Mouse (Mus musculus): ENCODE measurements around the gene Ralgps1. TPM values are rescaled to one million over a fixed set of nuclear protein-coding genes. Genes with fewer than 3 reads are reported as not detected.

Gene Ralgps1
- total and polyA plus RNA-seq, 3 experiments: 0.62 to 2.1 (median 1.5) TPM

DNA sequence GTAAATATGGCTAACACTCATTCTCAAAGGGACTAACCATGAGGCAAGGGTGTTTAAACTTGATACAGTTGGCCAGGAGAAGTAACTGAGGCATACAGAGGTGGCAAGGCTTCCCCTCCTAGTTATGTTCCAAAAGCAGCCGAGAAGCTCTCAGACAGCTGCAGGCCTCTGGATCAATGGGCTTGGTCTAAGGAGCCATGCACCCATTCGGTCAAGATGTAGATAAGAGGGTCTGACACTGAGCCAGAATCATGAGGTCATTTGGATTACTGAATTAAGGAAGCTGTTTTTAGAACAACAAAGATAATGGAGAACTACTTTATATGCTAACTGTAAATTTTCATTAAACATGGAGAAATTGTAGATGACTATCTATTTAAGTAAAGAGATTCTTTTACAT, 244.0 kb downstream of the Ralgps1 start:
- no peak for TF ChIP-seq MAZ (IDR thresholded peaks at IDR 0.05; ENCODE audit: low read depth, low read length)
- no peak for TF ChIP-seq TCF12 (IDR thresholded peaks at IDR 0.05; ENCODE audit: low read depth, low read length)
- TF ChIP-seq IRF4 (IDR thresholded peaks at IDR 0.05; ENCODE audit: low read depth, low read length): no peak
- no peak for TF ChIP-seq EP300 (IDR thresholded peaks at IDR 0.05; ENCODE audit: low read length)
- Histone ChIP-seq H3K9ac (ENCODE audit: insufficient read depth, low read depth) (no peak overlapping the region), H3K4me3 (replicated peaks in 1 of 3; ENCODE audit: low read depth in 2 of 3, low read length in 2 of 3, poor library complexity in 1 of 3) (no peak overlapping the region), H3K27me3 (replicated peaks) (peaks cover 35% of the 10 kb centered on the region), H3K27ac (ENCODE audit: insufficient read depth, low read depth) (no peak overlapping the region), H3K4me1 (ENCODE audit: control insufficient read depth in 1 of 2, insufficient read depth in 2 of 2) (peaks cover 3 to 18% of the 10 kb centered on the region in 2 experiments; a peak in 3 of 4 replicates), H3K9me3 (replicated peaks; ENCODE audit: low read length) (no peaks in the 10 kb centered on the region), H3K79me2 (replicated peaks; ENCODE audit: control insufficient read depth, extremely low read depth, insufficient read depth, poor library complexity, severe bottlenecking) (no peaks in the 10 kb centered on the region), H3K4me2 (ENCODE audit: insufficient read depth, low read depth, poor library complexity, severe bottlenecking) (no peak overlapping the region), H3K36me3 (replicated peaks in 1 of 2; ENCODE audit: control insufficient read depth in 1 of 2, insufficient read depth in 1 of 2, low read length in 1 of 2) (no peaks in the 10 kb centered on the region)
- DNase-seq (ENCODE audit: extremely low read depth): no peak
- dilution Hi-C loops (cut with MboI; ENCODE audit: extremely low pct_ligation_motif_present, extremely low pct_unique_long_range_greater_than_20kb, low sequenced_read_pairs) (no loop called here), in situ Hi-C loops (cut with MboI; ENCODE audit: low pct_ligation_motif_present, low pct_unique_long_range_greater_than_20kb, low sequenced_read_pairs) (no loop called here)

DNA sequence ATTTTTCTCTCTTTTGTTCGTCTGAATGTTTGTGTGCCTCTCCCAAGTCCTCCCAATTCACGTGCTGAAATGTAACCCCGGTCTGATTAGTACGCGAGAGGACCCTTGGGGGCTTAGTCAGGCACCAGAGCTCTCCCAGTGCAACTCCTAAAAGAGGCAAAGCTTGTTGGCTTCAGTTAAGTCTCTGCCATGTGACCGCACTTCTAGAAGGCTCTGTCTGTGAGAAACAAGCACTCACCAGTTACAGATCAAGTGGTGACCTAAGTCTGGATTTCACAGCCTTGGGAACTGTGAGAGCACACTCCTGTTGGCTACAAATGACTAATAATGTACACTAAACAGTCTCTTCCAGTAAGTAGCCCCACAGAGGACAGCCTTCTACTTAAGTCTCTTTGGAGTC, 248.4 kb downstream of the Ralgps1 start:
- H3K4me3 ChIP-seq (replicated peaks in 1 of 3; ENCODE audit: low read depth in 2 of 3, low read length in 2 of 3, poor library complexity in 1 of 3): no peak overlapping the region
- H3K9ac ChIP-seq (ENCODE audit: insufficient read depth, low read depth): no peak overlapping the region
- H3K27me3 ChIP-seq (replicated peaks): peaks cover 33% of the 10 kb centered on the region
- TF ChIP-seq NELFE (IDR thresholded peaks at IDR 0.05; ENCODE audit: low read depth, low read length): no peak
- TF ChIP-seq CTCF (conservative IDR thresholded peaks at IDR 0.05 in 1 of 2, IDR thresholded peaks at IDR 0.05 in 1 of 2; ENCODE audit: low read depth in 2 of 2, low read length in 2 of 2): no peak
- no peak for TF ChIP-seq KAT2A (IDR thresholded peaks at IDR 0.05; ENCODE audit: insufficient replicate concordance, low read length)
- no peak for TF ChIP-seq MAFK (IDR thresholded peaks at IDR 0.05; ENCODE audit: insufficient replicate concordance, low read length)
- no peak for TF ChIP-seq MAX (IDR thresholded peaks at IDR 0.05; ENCODE audit: low read length)
- no peak for TF ChIP-seq ZC3H11A (IDR thresholded peaks at IDR 0.05; ENCODE audit: low read depth, low read length)
- no peak for TF ChIP-seq MAZ (IDR thresholded peaks at IDR 0.05; ENCODE audit: low read depth, low read length)
- TF ChIP-seq UBTF (IDR thresholded peaks at IDR 0.05; ENCODE audit: low read depth, low read length): no peak
- TF ChIP-seq E2F4 (IDR thresholded peaks at IDR 0.05; ENCODE audit: insufficient replicate concordance, low read depth, low read length): no peak
- no peak for TF ChIP-seq USF2 (conservative IDR thresholded peaks at IDR 0.05; ENCODE audit: low read depth, low read length)
- TF ChIP-seq TBP (conservative IDR thresholded peaks at IDR 0.05; ENCODE audit: low read depth, low read length): no peak
- TF ChIP-seq USF1 (IDR thresholded peaks at IDR 0.05; ENCODE audit: low read depth, low read length): no peak
- TF ChIP-seq POLR2AphosphoS2 (IDR thresholded peaks at IDR 0.05; ENCODE audit: low read depth, low read length): no peak
- TF ChIP-seq SIN3A (IDR thresholded peaks at IDR 0.05; ENCODE audit: low read length): no peak
- TF ChIP-seq ZMIZ1 (IDR thresholded peaks at IDR 0.05; ENCODE audit: low read depth, low read length): no peak
- TF ChIP-seq ZNF384 (IDR thresholded peaks at IDR 0.05; ENCODE audit: low read depth, low read length): no peak
- no peak for TF ChIP-seq ETS1 (conservative IDR thresholded peaks at IDR 0.05; ENCODE audit: low read depth, low read length)
- no peak for TF ChIP-seq SMC3 (IDR thresholded peaks at IDR 0.05; ENCODE audit: low read depth, low read length)
- no peaks in the 10 kb centered on the region for H3K79me2 ChIP-seq (replicated peaks; ENCODE audit: control insufficient read depth, extremely low read depth, insufficient read depth, poor library complexity, severe bottlenecking)
- H3K4me1 ChIP-seq (ENCODE audit: control insufficient read depth in 1 of 2, insufficient read depth in 2 of 2): no peaks in the 10 kb centered on the region
- H3K4me2 ChIP-seq (ENCODE audit: insufficient read depth, low read depth, poor library complexity, severe bottlenecking): no peak overlapping the region
- dilution Hi-C loops (cut with MboI; ENCODE audit: extremely low pct_ligation_motif_present, extremely low pct_unique_long_range_greater_than_20kb, low sequenced_read_pairs) (no loop called here), in situ Hi-C loops (cut with MboI; ENCODE audit: low pct_ligation_motif_present, low pct_unique_long_range_greater_than_20kb, low sequenced_read_pairs) (no loop called here)
- no peak overlapping the region for H3K27ac ChIP-seq (ENCODE audit: insufficient read depth, low read depth)
- no peaks in the 10 kb centered on the region for H3K9me3 ChIP-seq (replicated peaks; ENCODE audit: low read length)
- no peaks in the 10 kb centered on the region for H3K36me3 ChIP-seq (replicated peaks in 1 of 2; ENCODE audit: control insufficient read depth in 1 of 2, insufficient read depth in 1 of 2, low read length in 1 of 2)
- DNase-seq (ENCODE audit: extremely low read depth): no peak

Measured in CH12.LX (cell line).